Mouse (Mus musculus) heart, embryonic 10.5 days (tissue): ENCODE measurements around the gene Cfap298. TPM values are rescaled to one million over a fixed set of nuclear protein-coding genes. Genes with fewer than 3 reads are reported as not detected.

ENCODE experiments used
- DNase-seq: peaks from one replicate; pipeline ENCODE4 v3.0.0-alpha.2; 2017; ENCODE audit warnings: low spot score
- H3K27ac ChIP-seq: fragments of 300-500 bp; sonication (generic); 2 replicates; pipeline ENCODE4 v1.5.1; 2016; ENCODE audit warnings: mild to moderate bottlenecking
- H3K27me3 ChIP-seq: fragments of 300-500 bp; sonication (generic); 2 replicates; pipeline ENCODE4 v1.6.1; 2016; ENCODE audit warnings: mild to moderate bottlenecking; ENCODE audit not compliant: poor library complexity, insufficient read depth, severe bottlenecking
- H3K36me3 ChIP-seq: fragments of 300-500 bp; sonication (generic); 2 replicates; pipeline ENCODE4 v1.6.1; 2016; ENCODE audit warnings: mild to moderate bottlenecking, moderate library complexity
- H3K4me1 ChIP-seq: fragments of 300-500 bp; sonication (generic); 2 replicates; pipeline ENCODE4 v1.6.1; 2016; ENCODE audit warnings: mild to moderate bottlenecking
- H3K4me3 ChIP-seq: fragments of 300-500 bp; sonication (generic); 2 replicates; pipeline ENCODE4 v1.5.1; 2016; ENCODE audit warnings: mild to moderate bottlenecking, moderate library complexity
- H3K9me3 ChIP-seq: fragments of 300-500 bp; sonication (generic); 2 replicates; pipeline ENCODE4 v1.6.1; 2016; ENCODE audit warnings: mild to moderate bottlenecking, moderate library complexity
- WGBS: fragments of 180-500 bp; shearing (Covaris S2); methylation state at CpG from one replicate; pipeline ENCODE4 v1.1.7; 2016; 5-methylcytosine and 5-hydroxymethylcytosine counted together
- polyA plus RNA-seq: library from polyadenylated mRNA; unstranded; fragments of >200 nt; fragmentation: Nextera tagmentation; extraction: Ambion mirVana; gene quantifications from 2 replicates; pipeline ENCODE4 v1.2.1, GENCODE M21; 2016

Cfap298 gene
- polyA plus RNA-seq, 1 experiment from 2014 or later, result 53.1 TPM

- Histone ChIP-seq H3K27me3 (no peaks in the 10 kb centered on the region), H3K4me1 (no peaks in the 10 kb centered on the region), H3K36me3 (peaks cover 36% of the 10 kb centered on the region), H3K4me3 (no peak overlapping the region), H3K27ac (no peak overlapping the region), H3K9me3 (no peaks in the 10 kb centered on the region)
- peak; percentile 70 for DNase-seq
- 92% methylated on average over 7 of the region's 7 CpGs for WGBS
These were observed 6.3 kb upstream of the Cfap298 start for GRCm38 (mm10) chr16:90941246-90941645.

GRCm38 (mm10) chr16:90934193-90934686, 674 bp downstream of the Cfap298 start:
- Histone ChIP-seq H3K27me3 (no peaks in the 10 kb centered on the region), H3K27ac (peak overlapping the region; percentile 90), H3K4me1 (peaks cover 10% of the 10 kb centered on the region; the same call in 1 of the 2 replicates), H3K9me3 (no peaks in the 10 kb centered on the region), H3K36me3 (peaks cover 18% of the 10 kb centered on the region), H3K4me3 (peak overlapping the region; percentile 82)
- peak; percentile 88 for DNase-seq
- WGBS, result under 1% methylated on average over 38 of the region's 38 CpGs

GRCm38 (mm10) chr16:90933534-90934176, 1.3 kb downstream of the Cfap298 start:
- peak; percentile 72 for DNase-seq
- Histone ChIP-seq H3K36me3 (peaks cover 22% of the 10 kb centered on the region), H3K27me3 (no peaks in the 10 kb centered on the region), H3K4me3 (peak overlapping the region; percentile 82), H3K4me1 (peaks cover 10% of the 10 kb centered on the region; the same call in 1 of the 2 replicates), H3K9me3 (no peaks in the 10 kb centered on the region), H3K27ac (peak overlapping the region; percentile 90)
- 23% methylated on average over 13 of the region's 13 CpGs for WGBS

GRCm38 (mm10) chr16:90927446-90927845, 7.5 kb downstream of the Cfap298 start:
- Histone ChIP-seq H3K27ac (no peak overlapping the region), H3K27me3 (peaks cover 6% of the 10 kb centered on the region; the same call in 1 of the 2 replicates), H3K4me3 (no peak overlapping the region), H3K9me3 (no peaks in the 10 kb centered on the region), H3K36me3 (peaks cover 36% of the 10 kb centered on the region), H3K4me1 (peaks cover 12% of the 10 kb centered on the region; the same call in 1 of the 2 replicates)
- no peak for DNase-seq
- 87% methylated on average over 4 of the region's 4 CpGs for WGBS

GRCm38 (mm10) chr16:90925461-90925860, 9.5 kb downstream of the Cfap298 start:
- no peaks in the 10 kb centered on the region for H3K9me3 ChIP-seq
- no peak overlapping the region for H3K27ac ChIP-seq
- peak; percentile 85 for DNase-seq
- H3K4me1 ChIP-seq, result peaks cover 19% of the 10 kb centered on the region
- H3K27me3 ChIP-seq, result peaks cover 6% of the 10 kb centered on the region; the same call in 1 of the 2 replicates
- 25% methylated on average over 5 of the region's 5 CpGs for WGBS
- no peak overlapping the region for H3K4me3 ChIP-seq
- H3K36me3 ChIP-seq, result peaks cover 39% of the 10 kb centered on the region

GRCm38 (mm10) chr16:90924606-90925370, 10.1 kb downstream of the Cfap298 start:
- Histone ChIP-seq H3K4me3 (no peak overlapping the region), H3K27me3 (peaks cover 6% of the 10 kb centered on the region; the same call in 1 of the 2 replicates), H3K9me3 (no peaks in the 10 kb centered on the region), H3K27ac (peak overlapping the region; percentile 69), H3K36me3 (peaks cover 36% of the 10 kb centered on the region), H3K4me1 (peaks cover 20% of the 10 kb centered on the region)
- WGBS, result 78% methylated on average over 13 of the region's 13 CpGs
- DNase-seq, result no peak

GRCm38 (mm10) chr16:90921471-90922159, 13.3 kb downstream of the Cfap298 start:
- 25% methylated on average over 10 of the region's 10 CpGs for WGBS
- Histone ChIP-seq H3K4me1 (peaks cover 22% of the 10 kb centered on the region), H3K27me3 (peaks cover 28% of the 10 kb centered on the region), H3K27ac (no peak overlapping the region), H3K36me3 (peaks cover 12% of the 10 kb centered on the region), H3K4me3 (no peak overlapping the region), H3K9me3 (peaks cover 3% of the 10 kb centered on the region; the same call in 1 of the 2 replicates)
- peak; percentile 94 for DNase-seq

GRCm38 (mm10) chr16:90917156-90917555, 17.8 kb downstream of the Cfap298 start:
- Histone ChIP-seq H3K27ac (0 out of 2 replicates have a peak overlapping the region, but pooled peaks have one; percentile 42), H3K4me3 (no peak overlapping the region), H3K27me3 (peaks cover 24% of the 10 kb centered on the region), H3K36me3 (no peaks in the 10 kb centered on the region), H3K9me3 (peaks cover 3% of the 10 kb centered on the region; the same call in 1 of the 2 replicates), H3K4me1 (peaks cover 16% of the 10 kb centered on the region)
- WGBS, result 75% methylated on average over 8 of the region's 8 CpGs
- DNase-seq, result no peak

- 32% methylated on average over 12 of the region's 12 CpGs for WGBS
- Histone ChIP-seq H3K27me3 (peaks cover 27% of the 10 kb centered on the region), H3K9me3 (peaks cover 3% of the 10 kb centered on the region; the same call in 1 of the 2 replicates), H3K36me3 (no peaks in the 10 kb centered on the region), H3K4me1 (peaks cover 13% of the 10 kb centered on the region), H3K4me3 (no peak overlapping the region), H3K27ac (peak overlapping the region; percentile 47)
- no peak for DNase-seq
These were observed 18.9 kb downstream of the Cfap298 start for GRCm38 (mm10) chr16:90916040-90916481.

- H3K4me1 ChIP-seq, result peaks cover 23% of the 10 kb centered on the region
- 91% methylated on average over 13 of the region's 13 CpGs for WGBS
- no peak overlapping the region for H3K27ac ChIP-seq
- no peaks in the 10 kb centered on the region for H3K9me3 ChIP-seq
- H3K27me3 ChIP-seq, result peaks cover 29% of the 10 kb centered on the region
- no peak overlapping the region for H3K4me3 ChIP-seq
- no peak for DNase-seq
- H3K36me3 ChIP-seq, result no peaks in the 10 kb centered on the region
These were observed 23.1 kb downstream of the Cfap298 start for GRCm38 (mm10) chr16:90911766-90912165.

- Histone ChIP-seq H3K4me1 (peaks cover 19% of the 10 kb centered on the region), H3K27me3 (peaks cover 26% of the 10 kb centered on the region; the same call in 1 of the 2 replicates), H3K36me3 (no peaks in the 10 kb centered on the region), H3K4me3 (no peak overlapping the region), H3K9me3 (no peaks in the 10 kb centered on the region), H3K27ac (no peak overlapping the region)
- no peak for DNase-seq
- 64% methylated on average over 17 of the region's 17 CpGs for WGBS
These were observed 23.9 kb downstream of the Cfap298 start for GRCm38 (mm10) chr16:90910855-90911533.

GRCm38 (mm10) chr16:90907250-90907649, 27.7 kb downstream of the Cfap298 start:
- Histone ChIP-seq H3K9me3 (no peaks in the 10 kb centered on the region), H3K36me3 (no peaks in the 10 kb centered on the region), H3K27me3 (peaks cover 26% of the 10 kb centered on the region; the same call in 1 of the 2 replicates), H3K4me1 (peaks cover 31% of the 10 kb centered on the region), H3K4me3 (no peak overlapping the region), H3K27ac (no peak overlapping the region)
- DNase-seq, result no peak
- WGBS, result 62% methylated on average over 7 of the region's 7 CpGs
